Mouse (Mus musculus) embryonic facial prominence, embryonic 10.5 days (tissue): ENCODE results near the gene Bcl2l13. TPM values are rescaled to one million over a fixed set of nuclear protein-coding genes. Genes with fewer than 3 reads are reported as not detected.

Source experiments
- DNase-seq: peaks from one replicate; pipeline ENCODE4 v3.0.0-alpha.2; 2017; ENCODE audit warnings: low spot score
- H3K27ac ChIP-seq: fragments of 300-500 bp; sonication (generic); replicated peaks from 2 replicates; pipeline ENCODE4 v1.5.1; 2016; ENCODE audit warnings: mild to moderate bottlenecking
- H3K27me3 ChIP-seq: fragments of 300-500 bp; sonication (generic); replicated peaks from 2 replicates; pipeline ENCODE4 v1.6.1; 2016; ENCODE audit warnings: low read depth, mild to moderate bottlenecking; ENCODE audit not compliant: poor library complexity, severe bottlenecking
- H3K36me3 ChIP-seq: fragments of 300-500 bp; sonication (generic); replicated peaks from 2 replicates; pipeline ENCODE4 v1.6.1; 2016; ENCODE audit warnings: mild to moderate bottlenecking, moderate library complexity
- H3K4me1 ChIP-seq: fragments of 300-500 bp; sonication (generic); 2 replicates; pipeline ENCODE4 v1.6.1; 2016
- H3K4me3 ChIP-seq: fragments of 300-500 bp; sonication (generic); 2 replicates; pipeline ENCODE4 v1.5.1; 2016; ENCODE audit warnings: mild to moderate bottlenecking, moderate library complexity
- H3K9me3 ChIP-seq: fragments of 300-500 bp; sonication (generic); 2 replicates; pipeline ENCODE4 v1.6.1; 2016; ENCODE audit warnings: mild to moderate bottlenecking
- WGBS: fragments of 180-500 bp; shearing (Covaris S2); methylation state at CpG from one replicate; pipeline ENCODE4 v1.1.7; 2016; 5-methylcytosine and 5-hydroxymethylcytosine counted together
- polyA plus RNA-seq: library from polyadenylated mRNA; unstranded; fragments of >200 nt; fragmentation: Nextera tagmentation; extraction: Ambion mirVana; gene quantifications from 2 replicates; pipeline ENCODE4 v1.2.1, GENCODE M21; 2016

Bcl2l13 gene
- polyA plus RNA-seq: 45.1 and 49.7 TPM in 2 replicates

DNA sequence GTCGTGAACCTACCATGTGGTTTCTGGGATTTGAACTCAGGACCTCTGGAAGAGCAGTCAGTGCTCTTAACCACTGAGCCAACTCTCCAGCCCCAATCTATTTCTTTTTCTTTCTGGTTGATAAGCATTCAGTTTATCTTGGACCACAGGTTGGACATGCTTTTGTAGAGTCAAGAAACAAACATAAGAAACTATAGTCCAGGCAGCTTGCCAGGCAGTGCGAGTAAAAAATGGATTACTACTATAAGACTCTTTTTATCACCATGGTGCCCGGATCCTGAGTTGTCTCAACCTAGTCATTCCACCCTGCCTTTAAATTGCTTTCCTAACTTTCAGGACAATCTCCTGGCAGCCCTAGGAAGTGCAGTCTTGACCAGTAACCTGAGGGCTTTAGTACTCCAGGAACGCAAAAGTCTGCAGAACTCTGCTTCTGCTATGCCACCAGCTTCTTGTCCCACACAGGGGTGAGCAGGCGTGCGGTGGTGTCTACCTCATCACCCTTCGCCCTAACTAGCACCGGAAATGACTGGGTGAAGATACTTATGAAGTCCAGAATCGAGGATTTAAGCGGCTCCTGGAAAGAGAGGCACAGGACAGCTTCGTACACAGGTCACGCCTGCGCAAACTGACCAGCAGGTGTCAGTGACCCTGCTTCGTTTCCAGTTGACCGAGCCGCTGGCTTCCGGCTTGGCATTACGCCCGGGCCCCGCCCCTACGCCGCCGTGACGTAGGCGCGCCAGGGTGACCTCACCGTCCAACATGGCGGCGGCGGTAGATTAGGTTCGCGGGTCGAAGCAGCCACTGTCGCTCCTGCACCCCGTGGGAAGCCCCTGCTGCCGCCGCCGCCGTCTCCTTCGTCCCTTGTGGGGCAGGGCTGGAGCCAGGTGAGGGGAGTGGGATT is at the start of gene Bcl2l13:
Gene Bcl2l13, plus strand, starts transcription at position 739 of the 901 bp plus-strand sequence.
- H3K36me3 ChIP-seq: peaks cover 22% of the 10 kb centered on the region
- H3K27ac ChIP-seq: peak within 1 kb of the TSS; percentile 96
- DNase-seq: peak; percentile 97
- WGBS: 5% methylated on average over 40 of the region's 40 CpGs
- no peaks in the 10 kb centered on the region for H3K27me3 ChIP-seq
- H3K9me3 ChIP-seq: no peaks in the 10 kb centered on the region
- peaks cover 16% of the 10 kb centered on the region for H3K4me1 ChIP-seq
- H3K4me3 ChIP-seq: peak within 1 kb of the TSS; percentile 78

DNA sequence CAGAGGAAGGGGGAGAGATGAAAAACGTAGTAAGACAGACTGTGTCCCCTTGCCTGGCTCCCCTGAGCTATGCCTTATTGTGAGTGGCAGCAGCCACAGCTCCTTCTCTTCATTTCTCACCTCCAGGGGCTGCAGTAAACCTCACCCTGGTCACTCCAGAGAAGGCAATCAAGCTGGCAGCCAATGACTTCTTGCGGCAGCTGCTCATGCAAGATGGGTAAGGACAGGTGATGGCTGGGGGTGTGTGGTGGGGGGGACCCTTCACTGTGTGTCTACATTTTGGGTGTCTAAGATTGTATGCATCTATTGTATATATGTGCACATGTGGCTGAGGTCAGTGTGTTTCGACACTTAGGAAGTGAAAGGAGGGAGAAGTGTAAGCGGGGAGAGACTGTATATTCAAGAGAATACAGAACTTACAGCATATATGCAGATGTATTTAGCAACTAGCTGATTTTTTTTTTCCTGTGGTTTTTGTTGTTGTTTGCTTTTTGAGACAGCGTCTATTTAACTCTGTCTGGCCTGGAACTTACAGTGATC is 47.9 kb upstream of the Bcl2l13 start:
- Histone ChIP-seq H3K27ac (no peak overlapping the region), H3K27me3 (no peaks in the 10 kb centered on the region), H3K4me3 (no peak overlapping the region), H3K36me3 (peaks cover 27% of the 10 kb centered on the region), H3K9me3 (no peaks in the 10 kb centered on the region), H3K4me1 (peaks cover 6% of the 10 kb centered on the region)
- DNase-seq: no peak
- WGBS: 86% methylated on average over 5 of the region's 5 CpGs

DNA sequence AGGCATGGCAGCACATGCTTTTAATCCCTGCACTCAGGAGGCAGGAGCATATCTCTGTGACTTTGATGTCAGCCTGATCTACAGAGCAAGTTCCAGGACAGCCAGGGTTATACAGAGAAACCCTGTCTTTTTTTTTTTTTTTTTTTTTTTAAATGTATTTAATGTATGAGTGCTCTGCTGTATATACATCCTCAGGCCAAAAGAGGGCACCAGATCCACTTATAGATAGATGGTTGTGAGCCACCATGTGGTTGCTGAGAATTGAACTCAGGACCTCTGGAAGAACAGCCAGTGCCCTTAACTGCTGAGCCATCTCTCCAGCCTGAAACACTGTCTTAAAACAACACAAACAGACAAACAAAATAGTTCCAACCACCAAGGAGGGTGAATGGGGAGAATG is 47.1 kb upstream of the Bcl2l13 start:
- Histone ChIP-seq H3K27ac (no peak overlapping the region), H3K4me3 (no peak overlapping the region), H3K4me1 (peaks cover 6% of the 10 kb centered on the region), H3K27me3 (no peaks in the 10 kb centered on the region), H3K9me3 (no peaks in the 10 kb centered on the region), H3K36me3 (peaks cover 34% of the 10 kb centered on the region)
- no peak for DNase-seq

DNA sequence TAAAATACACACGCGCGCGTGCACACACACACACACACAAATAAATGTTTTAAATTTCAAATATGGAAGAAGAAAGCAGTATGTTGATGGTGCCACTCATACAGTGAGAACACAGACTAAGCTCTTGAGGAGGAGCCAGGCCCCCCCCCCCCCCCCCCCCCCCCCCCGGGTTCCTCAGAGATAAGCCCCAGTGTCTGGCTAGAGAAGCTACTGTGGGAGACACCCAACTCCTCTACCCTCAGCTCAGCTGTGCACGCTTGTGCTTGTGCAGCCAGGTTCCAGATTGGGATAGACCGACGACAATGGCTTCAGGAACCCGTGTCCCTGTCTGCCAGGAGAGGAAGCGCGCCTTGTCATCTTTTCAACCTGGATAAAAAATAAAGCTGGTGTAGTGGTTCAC is 45.9 kb upstream of the Bcl2l13 start:
- no peak for DNase-seq
- H3K36me3 ChIP-seq: peaks cover 47% of the 10 kb centered on the region
- 85% methylated on average over 11 of the region's 11 CpGs for WGBS

DNA sequence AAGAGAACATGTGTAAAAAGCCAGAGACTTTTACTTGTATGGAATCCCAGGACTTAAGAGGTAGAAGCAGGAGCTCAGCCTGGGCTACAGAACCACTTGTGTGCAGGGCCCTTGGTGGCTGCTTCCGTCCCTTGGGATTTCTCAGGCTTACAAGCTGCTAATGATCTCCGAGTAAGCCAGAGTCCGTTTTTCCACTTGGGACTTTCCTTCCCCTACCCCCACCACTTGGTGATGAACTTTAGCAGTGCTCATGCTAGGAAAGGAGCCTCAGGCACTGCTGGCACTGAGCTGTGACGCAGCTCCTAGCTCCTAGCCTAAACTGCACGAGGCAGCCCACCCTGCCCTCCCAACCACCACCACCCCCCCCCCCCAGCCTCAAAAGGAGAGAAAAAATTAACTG is 45.3 kb upstream of the Bcl2l13 start:
- Histone ChIP-seq H3K4me1 (no peaks in the 10 kb centered on the region), H3K36me3 (peaks cover 52% of the 10 kb centered on the region), H3K27me3 (no peaks in the 10 kb centered on the region), H3K9me3 (no peaks in the 10 kb centered on the region), H3K27ac (no peak overlapping the region), H3K4me3 (no peak overlapping the region)
- 74% methylated on average over 5 of the region's 5 CpGs for WGBS
- no peak for DNase-seq

More for the DNA sequence above, 45.9 kb upstream of the Bcl2l13 start:
- Histone ChIP-seq H3K9me3 (no peaks in the 10 kb centered on the region), H3K4me1 (no peaks in the 10 kb centered on the region), H3K4me3 (no peak overlapping the region), H3K27me3 (no peaks in the 10 kb centered on the region), H3K27ac (no peak overlapping the region)

DNA sequence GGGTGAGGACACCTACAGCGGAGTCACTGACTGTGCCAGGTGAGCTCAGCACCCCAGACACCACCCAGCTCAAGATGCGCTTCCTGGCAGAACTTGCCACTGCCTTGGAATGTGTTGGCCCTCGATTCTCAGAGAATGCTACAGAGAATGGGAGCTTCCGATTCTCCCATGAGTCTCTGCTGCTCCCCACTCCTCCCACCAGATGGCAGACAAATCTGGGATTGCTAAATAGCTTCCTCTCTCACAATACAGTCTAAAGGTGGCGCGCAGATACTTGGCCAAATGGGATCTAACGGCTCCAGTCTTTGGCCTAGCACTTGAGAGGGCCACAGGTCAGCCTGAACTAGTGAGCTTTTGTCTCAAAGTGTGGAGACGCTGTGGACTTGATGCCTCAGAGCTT is 43.1 kb upstream of the Bcl2l13 start:
- no peak for DNase-seq
- Histone ChIP-seq H3K9me3 (no peaks in the 10 kb centered on the region), H3K4me1 (no peaks in the 10 kb centered on the region), H3K4me3 (no peak overlapping the region), H3K27ac (no peak overlapping the region), H3K27me3 (no peaks in the 10 kb centered on the region), H3K36me3 (peaks cover 75% of the 10 kb centered on the region)
- WGBS: 85% methylated on average over 8 of the region's 8 CpGs

DNA sequence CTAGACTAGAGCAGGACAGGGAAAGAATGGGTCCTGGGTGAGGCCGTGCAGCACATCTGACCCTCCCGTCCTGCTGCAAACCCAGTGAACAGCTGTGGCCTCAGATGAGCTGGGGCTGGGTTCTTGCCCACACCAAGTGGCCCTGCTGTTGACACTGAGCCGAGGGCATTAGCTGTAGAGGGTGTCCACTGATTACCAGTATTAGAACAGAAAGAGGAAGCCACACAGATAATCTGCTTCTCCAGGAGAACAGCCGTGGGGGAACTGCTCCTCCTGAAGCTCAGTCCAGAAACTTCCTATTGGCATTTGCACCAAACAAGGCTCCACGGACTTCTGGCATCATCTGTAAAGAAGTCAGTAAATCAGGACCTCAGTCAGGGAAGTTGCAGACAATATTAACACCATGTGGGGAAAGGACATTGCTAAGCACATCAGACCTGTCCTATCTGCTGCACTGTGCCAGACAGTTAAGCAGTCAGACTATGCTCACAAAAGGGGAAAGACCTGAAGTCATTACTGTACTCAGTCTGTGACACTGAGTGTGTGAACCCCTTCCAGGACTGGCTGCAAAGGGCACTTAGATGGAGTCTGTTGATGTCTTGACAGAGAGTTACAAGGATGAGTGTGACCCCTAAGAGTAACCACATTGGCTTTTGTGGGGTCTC is 40.5 kb upstream of the Bcl2l13 start:
- no peak overlapping the region for H3K27ac ChIP-seq
- peaks cover 93% of the 10 kb centered on the region for H3K36me3 ChIP-seq
- no peaks in the 10 kb centered on the region for H3K27me3 ChIP-seq
- no peaks in the 10 kb centered on the region for H3K4me1 ChIP-seq
- DNase-seq: no peak
- 88% methylated on average over 5 of the region's 5 CpGs for WGBS
- H3K4me3 ChIP-seq: no peak overlapping the region
- H3K9me3 ChIP-seq: no peaks in the 10 kb centered on the region

DNA sequence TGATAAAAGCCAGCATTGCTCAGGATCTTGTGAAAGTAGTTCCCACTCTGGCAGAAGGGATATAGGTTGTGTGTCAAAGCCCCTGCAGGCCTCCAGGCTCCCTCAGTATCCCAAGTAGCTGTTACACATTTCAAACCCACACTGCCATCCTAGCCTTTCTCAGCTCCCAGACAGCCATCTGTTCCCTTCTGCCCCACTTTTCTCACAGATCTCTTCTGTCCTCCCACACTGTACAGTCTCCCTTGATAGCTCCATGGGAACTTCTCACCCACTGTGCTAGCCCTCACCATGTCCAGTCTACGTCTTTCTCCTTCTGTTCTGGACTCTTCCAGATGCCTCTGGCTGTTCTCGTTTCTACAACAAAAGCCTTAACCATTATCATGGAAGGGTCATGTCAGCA is 39.9 kb upstream of the Bcl2l13 start:
- Histone ChIP-seq H3K9me3 (no peaks in the 10 kb centered on the region), H3K27me3 (no peaks in the 10 kb centered on the region), H3K36me3 (peaks cover 99% of the 10 kb centered on the region), H3K4me1 (no peaks in the 10 kb centered on the region), H3K4me3 (no peak overlapping the region), H3K27ac (no peak overlapping the region)
- WGBS: 89% methylated on average over 2 of the region's 2 CpGs
- DNase-seq: no peak

DNA sequence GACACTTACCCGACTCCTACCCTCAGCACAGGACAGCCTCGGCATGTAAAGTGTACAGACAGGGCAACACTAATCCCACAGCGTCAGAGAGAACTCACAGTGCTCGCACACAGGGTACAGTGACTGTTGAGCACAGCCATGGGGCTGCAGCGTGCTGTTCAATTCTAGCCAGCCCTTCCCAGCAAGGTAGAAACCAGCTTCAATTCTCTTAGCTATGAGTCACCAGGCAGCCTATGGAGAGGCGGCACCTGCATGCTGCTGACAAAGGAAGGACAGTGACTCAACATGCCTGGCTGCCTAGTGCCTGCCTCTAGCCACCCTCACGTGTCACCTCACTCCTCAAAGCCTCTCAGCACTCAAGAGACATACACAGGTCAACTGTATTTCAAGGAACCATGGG is 38.0 kb upstream of the Bcl2l13 start:
- Histone ChIP-seq H3K27me3 (no peaks in the 10 kb centered on the region), H3K4me1 (no peaks in the 10 kb centered on the region), H3K9me3 (no peaks in the 10 kb centered on the region), H3K36me3 (peaks cover 100% of the 10 kb centered on the region), H3K27ac (no peak overlapping the region), H3K4me3 (no peak overlapping the region)
- DNase-seq: no peak
- WGBS: 92% methylated on average over 7 of the region's 7 CpGs

DNA sequence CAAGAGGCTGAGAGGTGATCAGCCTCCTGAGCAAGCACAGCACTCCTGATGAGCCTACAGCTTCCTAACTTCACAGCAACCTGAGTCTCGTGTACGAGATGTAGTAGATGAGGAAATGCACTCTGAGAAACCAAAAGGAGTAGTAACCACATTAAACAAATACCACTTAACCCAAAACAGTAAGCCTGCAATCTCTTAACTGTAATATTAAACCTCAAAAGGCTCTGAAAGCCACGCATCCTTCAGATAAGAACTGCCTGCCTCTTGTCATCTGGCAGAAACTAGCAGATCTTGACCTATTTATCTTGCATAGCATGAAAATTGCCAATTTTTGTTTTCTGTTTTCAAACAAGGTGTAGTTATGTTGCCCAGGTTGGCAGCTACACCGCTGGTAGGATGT is 37.1 kb upstream of the Bcl2l13 start:
- Histone ChIP-seq H3K36me3 (peaks cover 100% of the 10 kb centered on the region), H3K9me3 (no peaks in the 10 kb centered on the region), H3K27ac (no peak overlapping the region), H3K4me1 (no peaks in the 10 kb centered on the region), H3K27me3 (no peaks in the 10 kb centered on the region), H3K4me3 (no peak overlapping the region)
- WGBS: 93% methylated on average over 4 of the region's 4 CpGs
- DNase-seq: no peak

DNA sequence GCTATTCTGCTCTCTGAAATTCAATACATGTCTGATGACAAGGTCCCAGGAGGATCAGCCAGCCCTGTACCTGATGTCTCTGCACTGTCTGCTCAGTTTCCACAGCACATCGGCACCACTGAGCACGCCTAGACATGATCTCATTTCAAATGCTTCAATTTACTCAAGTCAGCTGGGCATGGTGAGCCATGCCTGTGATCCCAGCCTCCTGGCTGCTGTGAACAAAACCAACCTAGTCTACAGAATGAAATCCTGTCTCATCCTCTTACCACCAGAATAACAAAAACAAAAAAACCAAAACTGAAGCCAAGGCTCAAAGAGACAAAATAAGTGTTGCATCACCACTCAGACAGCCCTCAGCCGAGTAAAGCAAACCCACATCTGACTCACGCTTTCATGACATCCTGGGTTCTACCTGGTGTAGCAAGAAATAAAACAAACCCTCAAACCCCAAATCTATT is 36.4 kb upstream of the Bcl2l13 start:
- Histone ChIP-seq H3K9me3 (no peaks in the 10 kb centered on the region), H3K4me3 (no peak overlapping the region), H3K4me1 (no peaks in the 10 kb centered on the region), H3K36me3 (peaks cover 100% of the 10 kb centered on the region), H3K27ac (no peak overlapping the region), H3K27me3 (no peaks in the 10 kb centered on the region)
- 90% methylated on average over 4 of the region's 4 CpGs for WGBS
- no peak for DNase-seq

DNA sequence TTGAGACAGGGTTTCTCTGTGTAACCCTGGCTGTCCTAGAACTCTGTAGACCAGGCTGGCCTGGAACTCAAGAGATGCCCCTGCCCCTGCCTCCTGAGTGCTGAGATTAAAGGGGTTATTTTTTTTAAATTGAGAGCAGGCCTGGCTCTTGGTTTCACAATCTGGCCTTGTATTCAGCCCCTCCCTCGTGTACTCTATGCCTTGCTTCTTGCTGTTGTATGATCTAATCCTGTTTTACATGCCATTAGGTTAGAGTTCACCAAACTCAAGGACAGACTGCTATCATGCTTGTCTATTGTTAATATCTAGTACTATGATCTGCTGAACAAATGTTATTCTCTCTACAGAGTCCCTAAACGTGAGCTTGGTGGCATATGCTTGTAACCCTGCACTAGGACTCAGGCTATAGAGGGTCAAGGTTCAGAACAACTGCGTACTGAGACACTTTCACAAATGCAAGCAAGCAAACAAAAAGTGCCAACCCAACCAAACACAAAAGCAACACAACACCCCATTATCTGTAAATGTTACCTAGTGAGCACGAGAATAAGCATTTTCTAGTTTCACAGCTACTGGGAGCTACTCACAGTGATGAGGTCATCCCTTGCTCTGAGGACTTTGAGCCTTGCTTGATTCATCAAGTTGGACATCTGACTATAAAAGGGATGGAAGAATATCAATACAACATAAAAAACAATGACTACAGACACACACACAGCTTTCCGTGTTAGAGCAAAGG is 28.8 kb upstream of the Bcl2l13 start:
- no peak overlapping the region for H3K4me3 ChIP-seq
- no peaks in the 10 kb centered on the region for H3K27me3 ChIP-seq
- H3K4me1 ChIP-seq: no peaks in the 10 kb centered on the region
- no peaks in the 10 kb centered on the region for H3K9me3 ChIP-seq
- 91% methylated on average over 5 of the region's 5 CpGs for WGBS
- H3K36me3 ChIP-seq: peaks cover 100% of the 10 kb centered on the region
- DNase-seq: no peak
- no peak overlapping the region for H3K27ac ChIP-seq
